Mouse (Mus musculus) naive thymus-derived CD4-positive, alpha-beta T cell, adult 2 months (primary cell): Measurements from ENCODE around the gene LTO1.
A peak's percentile ranks its signal among the peaks of the same experiment; 100 is the strongest.
"Not testable (repeated sequence)": the region's sequence is repeated elsewhere in the genome, so short reads cannot be mapped to it uniquely, and the experiment has no call there.

ENCODE experiments used
- DNase-seq: peaks from one replicate; pipeline ENCODE4 v3.0.0-alpha.2; 2011; ENCODE audit warnings: low read depth

LTO1 gene

GRCm38 (mm10) chr7:144914948-144915750, at the start of gene LTO1:
TSS of gene LTO1 (plus strand) at chr7:144915100.
- peak; percentile 97 for DNase-seq

GRCm38 (mm10) chr7:144867161-144867560, 47.7 kb upstream of the LTO1 start:
- no peak for DNase-seq

GRCm38 (mm10) chr7:144867602-144868001, 47.3 kb upstream of the LTO1 start:
- no peak for DNase-seq

GRCm38 (mm10) chr7:144872420-144872819, 42.5 kb upstream of the LTO1 start:
- DNase-seq: no peak

GRCm38 (mm10) chr7:144873160-144873559, 41.7 kb upstream of the LTO1 start:
- no peak for DNase-seq

GRCm38 (mm10) chr7:144874226-144874625, 40.7 kb upstream of the LTO1 start:
- no peak for DNase-seq

- DNase-seq: no peak
Measured at GRCm38 (mm10) chr7:144878401-144878800, 36.5 kb upstream of the LTO1 start.

- no peak for DNase-seq
Measured at GRCm38 (mm10) chr7:144883106-144883505, 31.8 kb upstream of the LTO1 start.

GRCm38 (mm10) chr7:144887672-144888071, 27.2 kb upstream of the LTO1 start:
- DNase-seq: no peak

GRCm38 (mm10) chr7:144888564-144889299, 26.2 kb upstream of the LTO1 start:
- DNase-seq: no peak

- not testable (repeated sequence) for DNase-seq
Measured at GRCm38 (mm10) chr7:144890661-144891060, 24.2 kb upstream of the LTO1 start.

- no peak for DNase-seq
Measured at GRCm38 (mm10) chr7:144891863-144892262, 23.0 kb upstream of the LTO1 start.

GRCm38 (mm10) chr7:144892322-144892721, 22.6 kb upstream of the LTO1 start:
- no peak for DNase-seq

- DNase-seq: peak; percentile 17
Measured at GRCm38 (mm10) chr7:144894191-144894590, 20.7 kb upstream of the LTO1 start.

- DNase-seq: no peak
Measured at GRCm38 (mm10) chr7:144894706-144895105, 20.2 kb upstream of the LTO1 start.

- DNase-seq: peak; percentile 60
Measured at GRCm38 (mm10) chr7:144895305-144896111, 19.4 kb upstream of the LTO1 start.

- no peak for DNase-seq
Measured at GRCm38 (mm10) chr7:144896294-144897218, 18.3 kb upstream of the LTO1 start, which contains the start of gene Fgf15. TSS of gene Fgf15 (plus strand) at chr7:144896531.

GRCm38 (mm10) chr7:144898506-144898905, 16.4 kb upstream of the LTO1 start:
- no peak for DNase-seq

- DNase-seq: not testable (repeated sequence)
Measured at GRCm38 (mm10) chr7:144905514-144905913, 9.4 kb upstream of the LTO1 start.

- DNase-seq: peak; percentile 82
Measured at GRCm38 (mm10) chr7:144906708-144907397, 8.0 kb upstream of the LTO1 start.

GRCm38 (mm10) chr7:144907793-144908192, 7.1 kb upstream of the LTO1 start:
- DNase-seq: peak; percentile 66
